Mouse (Mus musculus): ENCODE data around the gene Pinlyp.
A peak's percentile ranks its signal among the peaks of the same experiment; 100 is the strongest.

Gene Pinlyp

GRCm38 (mm10) chr7:24563191-24563836 is 17.4 kb upstream of the Pinlyp start:
- DNase-seq (ENCODE audit: low spot score in 2 of 2) = no peak

GRCm38 (mm10) chr7:24561450-24561849 is 15.5 kb upstream of the Pinlyp start:
- no peak for DNase-seq (ENCODE audit: low spot score in 2 of 2)

- DNase-seq (ENCODE audit: low spot score in 2 of 2) = no peak
Measured at GRCm38 (mm10) chr7:24555786-24556185, 9.9 kb upstream of the Pinlyp start.

- no peak for DNase-seq (ENCODE audit: low spot score in 2 of 2)
Measured at GRCm38 (mm10) chr7:24551985-24552759, 6.3 kb upstream of the Pinlyp start.

GRCm38 (mm10) chr7:24547534-24548036 is 1.7 kb upstream of the Pinlyp start:
- no peak for DNase-seq (ENCODE audit: low spot score in 2 of 2)

GRCm38 (mm10) chr7:24546634-24547389 is 894 bp upstream of the Pinlyp start:
- DNase-seq (ENCODE audit: low spot score in 2 of 2) = peak; percentile 96

GRCm38 (mm10) chr7:24544506-24544905 is 1.4 kb downstream of the Pinlyp start:
- no peak for DNase-seq (ENCODE audit: low spot score in 2 of 2)

GRCm38 (mm10) chr7:24539686-24540085 is 6.2 kb downstream of the Pinlyp start:
- DNase-seq (ENCODE audit: low spot score in 2 of 2) = no peak

GRCm38 (mm10) chr7:24538701-24539100 is 7.2 kb downstream of the Pinlyp start:
- no peak for DNase-seq (ENCODE audit: low spot score in 2 of 2)

GRCm38 (mm10) chr7:24538154-24538553 is 7.8 kb downstream of the Pinlyp start:
- DNase-seq (ENCODE audit: low spot score in 2 of 2) = no peak

GRCm38 (mm10) chr7:24537591-24537990 is 8.3 kb downstream of the Pinlyp start:
- DNase-seq (ENCODE audit: low spot score in 2 of 2) = no peak

- no peak for DNase-seq (ENCODE audit: low spot score in 2 of 2)
Measured at GRCm38 (mm10) chr7:24537081-24537480, 8.8 kb downstream of the Pinlyp start.

- DNase-seq (ENCODE audit: low spot score in 2 of 2) = no peak
Measured at GRCm38 (mm10) chr7:24534301-24534700, 11.6 kb downstream of the Pinlyp start.

GRCm38 (mm10) chr7:24533806-24534205 is 12.1 kb downstream of the Pinlyp start:
- DNase-seq (ENCODE audit: low spot score in 2 of 2) = no peak

- no peak for DNase-seq (ENCODE audit: low spot score in 2 of 2)
Measured at GRCm38 (mm10) chr7:24533031-24533571, 12.8 kb downstream of the Pinlyp start.

GRCm38 (mm10) chr7:24531211-24531971 is 14.5 kb downstream of the Pinlyp start:
- peak in 1 of 2 experiments; percentile 64 for DNase-seq (ENCODE audit: low spot score in 2 of 2)

GRCm38 (mm10) chr7:24530062-24530931 is 15.6 kb downstream of the Pinlyp start, which contains the start of gene Irgq:
Gene Irgq (plus strand): TSS chr7:24530689.
- peak; percentile 98 for DNase-seq (ENCODE audit: low spot score in 2 of 2)

GRCm38 (mm10) chr7:24529580-24529979 is 16.3 kb downstream of the Pinlyp start:
- DNase-seq (ENCODE audit: low spot score in 2 of 2) = no peak

- no peak for DNase-seq (ENCODE audit: low spot score in 2 of 2)
Measured at GRCm38 (mm10) chr7:24528861-24529260, 17.1 kb downstream of the Pinlyp start.
